Mouse (Mus musculus) hindbrain, embryonic 14.5 days (tissue): ENCODE data around the gene Rhbdf1. TPM values are rescaled to one million over a fixed set of nuclear protein-coding genes. Genes with fewer than 3 reads are reported as not detected.
"Not testable (repeated sequence)": the region's sequence is repeated elsewhere in the genome, so short reads cannot be mapped to it uniquely, and the experiment has no call there.

ENCODE experiments used
- ATAC-seq: fragments of 200-750 bp; cut with Nextera tagmentation; 2 replicates; pipeline ENCODE4 v1.8.0; 2017; ENCODE audit warnings: moderate number of reproducible peaks, mild to moderate bottlenecking, moderate TSS enrichment, moderate library complexity; ENCODE audit not compliant: low FRiP score
- DNase-seq: peaks from one replicate; pipeline ENCODE4 v3.0.0-alpha.2; 2015; ENCODE audit warnings: low spot score
- H3K27ac ChIP-seq: fragments of 300-500 bp; sonication (generic); 2 replicates; pipeline ENCODE4 v1.5.1; 2014; ENCODE audit warnings: mild to moderate bottlenecking, moderate library complexity
- H3K27me3 ChIP-seq: fragments of 300-500 bp; sonication (generic); 2 replicates; pipeline ENCODE4 v1.6.1; 2014; ENCODE audit warnings: mild to moderate bottlenecking, low read length, mixed read lengths; ENCODE audit not compliant: control insufficient read depth, insufficient read depth
- H3K36me3 ChIP-seq: fragments of 300-500 bp; sonication (generic); replicated peaks from 2 replicates; pipeline ENCODE4 v1.6.1; 2014; ENCODE audit not compliant: control insufficient read depth, insufficient read depth
- H3K4me1 ChIP-seq: fragments of 300-500 bp; sonication (generic); replicated peaks from 2 replicates; pipeline ENCODE4 v1.6.1; 2014; ENCODE audit warnings: antibody characterized with exemption, low read length, mixed read lengths; ENCODE audit not compliant: control insufficient read depth, insufficient read depth
- H3K4me2 ChIP-seq: fragments of 300-500 bp; sonication (generic); replicated peaks from 2 replicates; pipeline ENCODE4 v1.6.1; 2014; ENCODE audit warnings: mild to moderate bottlenecking, moderate library complexity
- H3K4me3 ChIP-seq: fragments of 300-500 bp; sonication (generic); replicated peaks from 2 replicates; pipeline ENCODE4 v1.5.1; 2014; ENCODE audit warnings: mild to moderate bottlenecking, low read length
- H3K9ac ChIP-seq: fragments of 300-500 bp; sonication (generic); 2 replicates; pipeline ENCODE4 v1.6.1; 2014
- H3K9me3 ChIP-seq: fragments of 300-500 bp; sonication (generic); 2 replicates; pipeline ENCODE4 v1.6.1; 2016; ENCODE audit warnings: low read length; ENCODE audit not compliant: control insufficient read depth
- WGBS: fragments of 180-500 bp; shearing (Covaris S2); extraction: QIAGEN DNeasy Blood & Tissue Kit; methylation state at CpG from one replicate; pipeline ENCODE4 v1.1.7; 2014; 5-methylcytosine and 5-hydroxymethylcytosine counted together
- polyA plus RNA-seq: library from polyadenylated mRNA; unstranded; fragments of >200 nt; fragmentation: Nextera tagmentation; extraction: Ambion mirVana; gene quantifications from 2 replicates; pipeline ENCODE4 v1.2.1, GENCODE M21; 2014

Rhbdf1 gene
- polyA plus RNA-seq, 1 experiment from 2014 or later: 18.9 TPM

DNA sequence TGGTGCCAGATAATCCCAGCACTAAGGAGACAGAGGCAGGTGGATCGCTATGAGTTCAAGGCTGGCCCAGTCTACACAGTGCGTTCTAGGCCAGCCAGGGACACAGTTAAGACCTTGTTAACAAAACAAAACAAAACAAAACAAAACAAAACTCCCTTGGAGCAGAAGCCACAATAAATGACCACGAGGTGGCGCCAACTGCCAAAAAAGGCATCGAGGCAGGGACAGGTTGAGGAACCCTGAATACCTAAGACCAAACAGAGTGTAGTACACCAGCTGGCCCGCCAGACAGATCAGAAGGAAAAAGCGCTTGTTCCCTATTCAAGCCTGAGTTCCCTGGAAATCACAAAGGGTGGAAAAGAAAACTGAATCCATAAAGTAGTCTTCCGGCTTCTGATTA is 5.2 kb downstream of the Rhbdf1 start:
- H3K36me3 ChIP-seq: no peaks in the 10 kb centered on the region
- 21% methylated on average over 8 of the region's 8 CpGs for WGBS

DNA sequence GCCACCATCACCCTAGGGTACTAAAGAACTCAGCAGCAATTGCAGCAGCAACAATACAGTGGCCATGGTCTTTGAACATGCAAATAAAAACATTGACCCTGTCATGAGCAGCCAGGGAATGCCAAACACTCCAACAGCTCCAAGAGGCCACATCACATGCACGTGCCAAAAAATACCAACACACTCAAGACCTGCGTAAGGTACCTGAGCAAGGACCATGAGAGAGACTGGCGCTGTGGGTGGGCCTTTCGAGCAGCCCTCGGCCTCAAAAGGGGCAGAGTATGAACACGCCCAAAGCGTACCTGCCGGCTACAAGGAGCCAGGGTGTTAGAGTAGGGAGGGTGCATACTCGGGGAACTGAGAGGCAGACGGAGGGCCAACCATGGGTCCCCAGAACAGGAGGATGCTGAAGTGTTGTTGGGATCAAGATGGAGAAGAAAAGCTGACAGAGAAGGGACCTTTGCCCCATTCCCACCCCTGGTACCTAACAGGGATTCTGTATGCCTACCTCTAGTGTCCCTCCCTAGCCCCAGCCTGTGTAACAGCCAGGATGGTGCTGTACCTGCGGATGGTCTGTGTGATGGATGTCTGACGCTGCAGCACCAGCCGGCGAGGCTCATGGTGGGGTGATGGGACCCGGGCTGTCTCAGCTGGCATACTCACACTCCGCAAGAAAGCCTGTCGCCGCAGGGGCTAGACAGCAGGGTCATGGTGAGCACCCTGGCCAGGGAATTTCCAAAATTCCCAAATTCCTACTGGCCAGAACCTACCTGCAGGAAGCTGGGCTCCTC is 6.5 kb downstream of the Rhbdf1 start:
- 94% methylated on average over 18 of the region's 18 CpGs for WGBS
- Histone ChIP-seq H3K9ac (no peak overlapping the region), H3K27ac (no peak overlapping the region), H3K4me3 (no peak overlapping the region), H3K9me3 (no peaks in the 10 kb centered on the region), H3K4me2 (no peak overlapping the region), H3K36me3 (0 out of 2 replicates have a peak, but pooled peaks cover 2% of the 10 kb centered on the region), H3K4me1 (0 out of 2 replicates have a peak, but pooled peaks cover 8% of the 10 kb centered on the region), H3K27me3 (no peaks in the 10 kb centered on the region)
- ATAC-seq: no peak
- no peak for DNase-seq

More for the DNA sequence above, 5.2 kb downstream of the Rhbdf1 start:
- Histone ChIP-seq H3K27me3 (peaks cover 6% of the 10 kb centered on the region; the same call in 1 of the 2 replicates), H3K9ac (no peak overlapping the region), H3K9me3 (no peaks in the 10 kb centered on the region), H3K4me3 (no peak overlapping the region), H3K27ac (no peak overlapping the region), H3K4me2 (no peak overlapping the region), H3K4me1 (0 out of 2 replicates have a peak, but pooled peaks cover 8% of the 10 kb centered on the region)
- ATAC-seq (no peak), DNase-seq (peak; percentile 86)

DNA sequence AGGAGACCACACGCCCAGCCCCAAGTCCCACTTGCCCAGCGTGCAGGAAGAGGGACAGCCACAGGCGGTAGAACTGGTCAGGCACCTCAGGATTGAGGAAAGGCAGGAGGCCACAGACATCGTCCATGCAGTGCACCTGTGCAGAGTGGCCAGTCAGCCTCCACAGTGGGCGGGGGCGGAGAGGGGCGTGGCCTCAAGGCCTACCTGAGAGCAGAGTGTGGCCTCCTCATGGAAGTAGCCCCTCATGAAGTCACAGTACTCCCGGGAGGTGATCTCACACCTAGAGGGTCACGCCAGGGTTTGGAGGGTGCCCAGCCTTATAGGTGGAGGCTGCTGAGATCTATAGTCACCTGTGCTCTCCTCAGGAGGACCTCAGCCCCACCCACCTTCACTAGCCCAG is 11.5 kb downstream of the Rhbdf1 start:
- peaks cover 5% of the 10 kb centered on the region; the same call in 1 of the 2 replicates for H3K4me1 ChIP-seq
- H3K27ac ChIP-seq: no peak overlapping the region
- ATAC-seq (no peak), DNase-seq (no peak)
- WGBS: 91% methylated on average over 9 of the region's 9 CpGs
- no peaks in the 10 kb centered on the region for H3K9me3 ChIP-seq
- H3K36me3 ChIP-seq: peaks cover 27% of the 10 kb centered on the region
- no peak overlapping the region for H3K9ac ChIP-seq
- H3K4me3 ChIP-seq: no peak overlapping the region
- no peaks in the 10 kb centered on the region for H3K27me3 ChIP-seq
- H3K4me2 ChIP-seq: no peak overlapping the region

DNA sequence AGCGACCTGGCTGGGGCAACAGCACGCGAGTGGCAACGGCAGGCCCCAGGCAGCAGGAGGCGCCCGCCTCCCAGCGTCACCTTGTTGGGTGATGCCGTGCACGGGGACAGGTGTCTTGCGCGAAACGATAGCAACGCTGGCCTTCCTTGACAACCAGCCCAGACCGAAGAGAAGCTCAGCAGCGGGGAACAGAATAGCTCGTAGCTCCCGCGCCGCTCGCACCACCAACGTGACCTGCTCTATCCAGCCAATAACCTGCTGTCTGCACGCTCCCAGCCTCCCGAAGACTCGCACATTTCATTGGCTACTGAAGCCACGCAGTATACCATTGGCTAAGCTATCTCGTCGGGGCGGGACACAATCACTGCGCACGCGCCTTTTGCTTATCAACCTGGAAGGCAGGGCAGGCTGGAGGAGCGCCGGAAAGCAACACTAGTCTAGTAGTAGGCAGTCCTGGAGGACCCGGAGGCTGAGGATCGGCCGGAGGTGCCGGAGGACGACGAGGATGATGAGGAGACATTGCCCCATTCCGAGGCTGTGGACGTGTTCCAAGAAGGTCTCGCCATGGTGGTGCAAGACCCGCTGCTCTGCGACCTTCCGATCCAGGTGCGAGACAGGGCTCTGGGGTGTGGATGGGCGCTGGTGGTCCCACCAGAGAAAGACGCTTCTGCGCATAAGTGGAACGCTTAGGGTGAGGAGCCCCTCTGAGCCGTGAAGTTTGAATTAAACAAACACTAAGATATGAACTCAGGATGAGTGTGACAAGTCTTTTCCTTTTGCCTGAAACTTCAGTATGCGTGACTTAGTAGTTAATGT is 16.8 kb downstream of the Rhbdf1 start, which contains the start of gene Snrnp25:
Gene Snrnp25 (plus strand): TSS at position 358 of the 816 bp plus-strand sequence.
- Histone ChIP-seq H3K27ac (0 out of 2 replicates have a peak within 1 kb of the TSS, but pooled peaks have one; percentile 12), H3K9me3 (no peaks in the 10 kb centered on the region), H3K27me3 (no peaks in the 10 kb centered on the region), H3K4me3 (peak within 1 kb of the TSS; percentile 53), H3K9ac (peak within 1 kb of the TSS; percentile 69), H3K4me1 (peaks cover 12% of the 10 kb centered on the region; the same call in 1 of the 2 replicates), H3K36me3 (peaks cover 23% of the 10 kb centered on the region), H3K4me2 (peak within 1 kb of the TSS; percentile 69)
- peak; percentile 100 for ATAC-seq
- DNase-seq: peak; percentile 98
- WGBS: under 1% methylated on average over 52 of the region's 52 CpGs

DNA sequence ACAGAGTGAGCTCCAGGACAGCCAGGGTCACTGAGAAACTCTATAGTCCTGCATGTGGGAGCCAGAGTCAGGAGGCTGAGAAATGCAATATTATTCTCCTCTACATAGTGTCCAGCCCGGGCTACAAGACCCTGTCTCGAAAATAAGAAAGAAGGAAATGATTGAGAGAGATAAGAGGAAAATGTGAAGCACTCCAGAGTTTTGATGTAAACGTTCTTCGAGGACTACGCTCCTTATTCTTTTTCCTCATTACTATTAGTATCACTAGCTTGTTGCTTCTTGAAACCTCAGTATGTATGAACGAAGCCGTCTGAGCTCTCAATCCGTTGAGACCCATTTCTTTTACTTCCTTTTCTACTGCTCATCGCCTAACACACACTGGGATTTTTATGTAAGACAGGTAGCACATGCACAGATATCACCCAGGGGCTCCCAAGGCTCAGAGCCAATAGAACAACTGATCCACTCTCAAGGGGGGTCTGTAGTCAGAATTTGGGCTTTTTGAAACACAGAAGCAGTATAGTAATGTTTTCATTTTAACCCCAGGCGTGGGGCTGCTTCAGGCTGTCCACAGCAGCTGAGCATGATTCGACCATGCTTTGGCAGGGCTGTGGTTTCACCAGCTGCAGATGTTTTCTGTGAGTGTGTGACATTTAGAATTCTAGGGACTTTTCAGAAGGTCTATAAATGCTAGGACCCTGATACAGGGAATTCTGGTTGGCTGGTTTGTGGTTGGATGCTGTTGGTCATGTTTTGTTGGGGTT is 20.0 kb downstream of the Rhbdf1 start:
- 85% methylated on average over 11 of the region's 11 CpGs for WGBS
- Histone ChIP-seq H3K4me2 (no peak overlapping the region), H3K4me1 (peaks cover 12% of the 10 kb centered on the region; the same call in 1 of the 2 replicates), H3K9ac (no peak overlapping the region), H3K36me3 (no peaks in the 10 kb centered on the region), H3K4me3 (no peak overlapping the region), H3K27ac (no peak overlapping the region), H3K9me3 (no peaks in the 10 kb centered on the region), H3K27me3 (no peaks in the 10 kb centered on the region)
- DNase-seq: no peak
- ATAC-seq: no peak

DNA sequence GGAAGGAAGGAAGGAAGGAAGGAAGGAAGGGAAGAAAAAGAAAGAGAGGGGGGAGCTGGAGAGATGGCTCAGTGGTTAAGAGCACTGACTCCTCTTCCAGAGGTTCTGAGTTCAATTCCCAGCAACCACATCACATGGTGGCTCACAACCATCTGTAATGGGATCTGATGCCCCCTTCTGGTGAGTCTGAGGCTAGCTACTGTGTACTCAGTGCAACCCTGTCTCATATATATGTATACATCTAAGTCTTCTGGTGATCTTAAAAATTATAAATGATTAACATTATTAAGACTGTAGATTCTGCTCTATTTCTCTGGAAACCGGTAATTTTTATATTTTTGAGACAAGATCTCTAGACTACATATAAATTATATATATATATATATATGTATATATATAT is 21.1 kb downstream of the Rhbdf1 start:
- not testable (repeated sequence) for H3K27ac ChIP-seq, H3K27me3 ChIP-seq
- 63% methylated on average over 1 of the region's 1 CpGs for WGBS

DNA sequence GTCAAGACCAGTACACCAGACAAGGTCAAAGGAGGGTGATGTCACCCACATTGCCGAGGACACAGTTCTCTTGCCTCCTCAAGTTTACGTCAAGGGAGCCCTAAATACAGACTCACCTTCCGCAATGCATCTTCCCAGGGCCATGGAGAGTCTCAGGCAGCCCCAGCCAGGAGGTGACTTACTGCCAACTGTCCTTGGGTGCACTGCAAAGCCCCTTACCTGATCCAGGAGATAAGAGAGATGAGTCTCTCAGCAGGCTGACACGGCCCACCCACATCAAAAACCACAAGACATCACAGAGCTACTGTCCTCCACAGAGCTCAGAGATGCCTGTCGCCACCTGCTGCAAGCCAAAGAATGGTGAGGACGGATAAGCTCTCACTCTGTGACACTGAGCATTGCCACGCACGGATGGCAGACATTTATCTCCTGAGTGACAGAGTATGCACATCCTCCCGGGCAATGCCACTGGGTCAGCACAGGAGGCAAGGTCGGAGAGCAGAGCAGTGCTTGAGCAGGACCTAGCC is 22.0 kb downstream of the Rhbdf1 start, which contains the start of gene Il9r:
Gene Il9r (minus strand): TSS at position 205 of the 527 bp plus-strand sequence.
- Histone ChIP-seq H3K9ac (no peak within 1 kb of the TSS), H3K27me3 (no peaks in the 10 kb centered on the region), H3K4me3 (no peak within 1 kb of the TSS), H3K27ac (no peak within 1 kb of the TSS), H3K9me3 (no peaks in the 10 kb centered on the region), H3K4me2 (no peak within 1 kb of the TSS), H3K4me1 (peaks cover 6% of the 10 kb centered on the region; the same call in 1 of the 2 replicates), H3K36me3 (no peaks in the 10 kb centered on the region)
- no peak for DNase-seq
- ATAC-seq: no peak
- WGBS: 71% methylated on average over 10 of the region's 10 CpGs

More for the DNA sequence above, 21.1 kb downstream of the Rhbdf1 start:
- not testable (repeated sequence) for H3K9me3 ChIP-seq, H3K36me3 ChIP-seq, H3K4me3 ChIP-seq, H3K4me2 ChIP-seq, ATAC-seq, H3K9ac ChIP-seq, DNase-seq
- H3K4me1 ChIP-seq: peaks cover 11% of the 10 kb centered on the region; the same call in 1 of the 2 replicates

DNA sequence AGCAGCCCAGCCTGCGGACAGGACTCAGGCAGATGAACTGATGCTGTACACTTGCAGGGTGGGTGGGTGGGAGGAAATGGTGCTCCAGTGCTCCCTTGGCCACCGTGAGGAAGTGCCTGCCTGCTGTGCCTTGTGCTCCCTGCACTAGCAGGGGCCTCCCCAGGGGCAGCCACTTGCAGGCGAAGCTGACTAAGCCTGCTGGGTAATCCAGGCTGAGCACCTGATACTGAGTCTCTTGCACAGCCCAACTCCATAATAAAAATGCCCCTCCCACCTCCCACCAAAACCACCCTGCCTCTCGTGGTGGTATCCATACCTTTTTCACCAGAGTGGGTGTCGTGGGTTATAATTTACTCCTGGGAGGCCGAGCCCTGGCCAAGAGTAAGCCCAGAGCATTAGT is 22.9 kb downstream of the Rhbdf1 start:
- Histone ChIP-seq H3K4me1 (no peaks in the 10 kb centered on the region), H3K27ac (no peak overlapping the region), H3K9me3 (no peaks in the 10 kb centered on the region), H3K9ac (no peak overlapping the region), H3K27me3 (no peaks in the 10 kb centered on the region), H3K4me2 (no peak overlapping the region), H3K36me3 (no peaks in the 10 kb centered on the region), H3K4me3 (no peak overlapping the region)
- DNase-seq (no peak), ATAC-seq (no peak)
- 49% methylated on average over 6 of the region's 6 CpGs for WGBS
